Mouse (Mus musculus) heart, embryonic 16.5 days (tissue): ENCODE data around the gene Vmn2r57. TPM values are rescaled to one million over a fixed set of nuclear protein-coding genes. Genes with fewer than 3 reads are reported as not detected.
A peak's percentile ranks its signal among the peaks of the same experiment; 100 is the strongest.
"Not testable (repeated sequence)": the region's sequence is repeated elsewhere in the genome, so short reads cannot be mapped to it uniquely, and the experiment has no call there.

ENCODE experiments used
- ATAC-seq: fragments of 200-750 bp; cut with Nextera tagmentation; replicated peaks from 2 replicates; pipeline ENCODE4 v1.8.0; 2017; ENCODE audit warnings: moderate number of reproducible peaks; ENCODE audit not compliant: insufficient read depth, low FRiP score; ENCODE audit errors: extremely low read depth
- H3K27ac ChIP-seq: fragments of 300-500 bp; sonication (generic); 2 replicates; pipeline ENCODE4 v1.5.1; 2014; ENCODE audit warnings: mild to moderate bottlenecking, low read length, control low read depth, moderate library complexity
- H3K27me3 ChIP-seq: fragments of 300-500 bp; sonication (generic); 2 replicates; pipeline ENCODE4 v1.6.1; 2014; ENCODE audit warnings: low read length, mixed read lengths; ENCODE audit not compliant: control insufficient read depth, insufficient read depth
- H3K36me3 ChIP-seq: fragments of 300-500 bp; sonication (generic); 2 replicates; pipeline ENCODE4 v1.6.1; 2014; ENCODE audit not compliant: control insufficient read depth, insufficient read depth
- H3K4me1 ChIP-seq: fragments of 300-500 bp; sonication (generic); 2 replicates; pipeline ENCODE4 v1.6.1; 2014; ENCODE audit warnings: low read length, mixed read lengths; ENCODE audit not compliant: control insufficient read depth, insufficient read depth
- H3K4me2 ChIP-seq: fragments of 300-500 bp; sonication (generic); 2 replicates; pipeline ENCODE4 v1.6.1; 2014; ENCODE audit warnings: low read depth, mild to moderate bottlenecking, control low read depth, low read length
- H3K4me3 ChIP-seq: fragments of 300-500 bp; sonication (generic); 2 replicates; pipeline ENCODE4 v1.5.1; 2014; ENCODE audit warnings: mild to moderate bottlenecking, control low read depth, low read length
- H3K9ac ChIP-seq: fragments of 300-500 bp; sonication (generic); 2 replicates; pipeline ENCODE4 v1.6.1; 2014; ENCODE audit warnings: low read length, control low read depth
- H3K9me3 ChIP-seq: fragments of 300-500 bp; sonication (generic); replicated peaks from 2 replicates; pipeline ENCODE4 v1.6.1; 2016; ENCODE audit warnings: low read length; ENCODE audit not compliant: control insufficient read depth
- WGBS: fragments of 180-500 bp; shearing (Covaris S2); extraction: QIAGEN DNeasy Blood & Tissue Kit; methylation state at CpG from one replicate; pipeline ENCODE4 v1.1.7; 2014; 5-methylcytosine and 5-hydroxymethylcytosine counted together
- polyA plus RNA-seq: library from polyadenylated mRNA; unstranded; fragments of >200 nt; fragmentation: Nextera tagmentation; extraction: Ambion mirVana; gene quantifications from 2 replicates; pipeline ENCODE4 v1.2.1, GENCODE M21; 2015

The Vmn2r57 gene
- 0.14 and 0.22 TPM in 2 replicates for polyA plus RNA-seq

- H3K4me1 ChIP-seq, H3K36me3 ChIP-seq, H3K27me3 ChIP-seq, H3K9me3 ChIP-seq, H3K27ac ChIP-seq, H3K4me3 ChIP-seq, ATAC-seq, H3K4me2 ChIP-seq, H3K9ac ChIP-seq: not testable (repeated sequence)
- WGBS: 48% methylated on average over 1 of the region's 1 CpGs
Observed at GRCm38 (mm10) chr7:41448596-41448995, at the start of gene Vmn2r57. TSS of gene Vmn2r57 (minus strand) at chr7:41448696.

GRCm38 (mm10) chr7:41497871-41498270, 49.4 kb upstream of the Vmn2r57 start:
- H3K27ac ChIP-seq: no peak overlapping the region
- H3K4me2 ChIP-seq: no peak overlapping the region
- no peak overlapping the region for H3K4me3 ChIP-seq
- WGBS: 98% methylated on average over 2 of the region's 2 CpGs
- H3K4me1 ChIP-seq: no peaks in the 10 kb centered on the region
- no peak for ATAC-seq
- peaks cover 2% of the 10 kb centered on the region; the same call in 1 of the 2 replicates for H3K9me3 ChIP-seq
- no peaks in the 10 kb centered on the region for H3K36me3 ChIP-seq
- H3K27me3 ChIP-seq: no peaks in the 10 kb centered on the region
- no peak overlapping the region for H3K9ac ChIP-seq

- peaks cover 7% of the 10 kb centered on the region for H3K9me3 ChIP-seq
- ATAC-seq: no peak
- WGBS: 18% methylated on average over 10 of the region's 10 CpGs
- H3K4me3 ChIP-seq: no peak overlapping the region
- H3K4me2 ChIP-seq: no peak overlapping the region
- no peak overlapping the region for H3K27ac ChIP-seq
- no peaks in the 10 kb centered on the region for H3K27me3 ChIP-seq
- no peaks in the 10 kb centered on the region for H3K36me3 ChIP-seq
- H3K9ac ChIP-seq: no peak overlapping the region
- H3K4me1 ChIP-seq: no peaks in the 10 kb centered on the region
Observed at GRCm38 (mm10) chr7:41451864-41452263, 3.4 kb upstream of the Vmn2r57 start.

GRCm38 (mm10) chr7:41394130-41394529, 54.4 kb downstream of the Vmn2r57 start:
- no peak overlapping the region for H3K4me2 ChIP-seq
- H3K27ac ChIP-seq: no peak overlapping the region
- ATAC-seq: no peak
- H3K4me3 ChIP-seq: no peak overlapping the region
- H3K9ac ChIP-seq: no peak overlapping the region
- no peaks in the 10 kb centered on the region for H3K27me3 ChIP-seq
- no peaks in the 10 kb centered on the region for H3K36me3 ChIP-seq
- WGBS: 74% methylated on average over 4 of the region's 4 CpGs
- no peaks in the 10 kb centered on the region for H3K4me1 ChIP-seq
- H3K9me3 ChIP-seq: no peaks in the 10 kb centered on the region

GRCm38 (mm10) chr7:41393048-41393971, 55.2 kb downstream of the Vmn2r57 start, which contains the start of gene AI987944:
TSS of gene AI987944 (minus strand) at chr7:41393379.
- under 1% methylated on average over 25 of the region's 25 CpGs for WGBS
- Histone ChIP-seq H3K36me3 (no peaks in the 10 kb centered on the region), H3K9me3 (no peaks in the 10 kb centered on the region), H3K4me2 (peak within 1 kb of the TSS; percentile 81), H3K4me1 (no peaks in the 10 kb centered on the region), H3K4me3 (peak within 1 kb of the TSS; percentile 88), H3K9ac (peak within 1 kb of the TSS; percentile 79), H3K27ac (peak within 1 kb of the TSS; percentile 81), H3K27me3 (no peaks in the 10 kb centered on the region)
- ATAC-seq: peak; percentile 100

Other genes with a start within 250 kb of the Vmn2r57 start
- gene AI987944, start 55.3 kb downstream of the Vmn2r57 start, polyA plus RNA-seq: 10.7 and 13.7 TPM in 2 replicates
- gene Gm20449, start 50.7 kb upstream of the Vmn2r57 start, polyA plus RNA-seq: 0.06 and 0.08 TPM in 2 replicates
- gene AW146154, start 51.2 kb upstream of the Vmn2r57 start, polyA plus RNA-seq: 6.7 and 8.8 TPM in 2 replicates
- not detected in 2 replicates for gene Gm6871, start 125.0 kb upstream of the Vmn2r57 start, polyA plus RNA-seq
- 6.9 and 7.3 TPM in 2 replicates for gene 2610021A01Rik, start 150.5 kb upstream of the Vmn2r57 start, polyA plus RNA-seq
- 5.9 and 6.4 TPM in 2 replicates for gene Zfp788, start 184.5 kb upstream of the Vmn2r57 start, polyA plus RNA-seq